Mouse (Mus musculus) megakaryocyte-erythroid progenitor cell, adult 5-6 weeks (primary cell): ENCODE measurements around the gene Adcy9. TPM values are rescaled to one million over a fixed set of nuclear protein-coding genes. Genes with fewer than 3 reads are reported as not detected.

Experiments
- ATAC-seq: replicated peaks from 2 replicates; pipeline ENCODE4 v1.8.0; 2016; ENCODE audit warnings: mild to moderate bottlenecking, inconsistent platforms; ENCODE audit not compliant: severe bottlenecking, poor library complexity, low FRiP score, low TSS enrichment
- total RNA-seq, 2 experiments: library from RNA; stranded (forward) in 1 of 2; stranded (reverse) in 1 of 2; fragments of 200-1000, 215-1000 nt in 1 of 2; fragments of >200 nt in 1 of 2; fragmentation: Nextera tagmentation in 1 of 2; gene quantifications; 2 replicates each; pipeline ENCODE4 v1.2.3; 2014 to 2017

Adcy9 gene
- total RNA-seq, 2 experiments from 2014 or later = 3.3 to 4.7 TPM

GRCm38 (mm10) chr16:4395687-4396341, 24.5 kb downstream of the Adcy9 start:
- ATAC-seq = no peak

GRCm38 (mm10) chr16:4394991-4395590, 25.2 kb downstream of the Adcy9 start:
- no peak for ATAC-seq

- no peak for ATAC-seq
These were observed 36.7 kb downstream of the Adcy9 start for GRCm38 (mm10) chr16:4383473-4384038.

- ATAC-seq = no peak
These were observed 37.9 kb downstream of the Adcy9 start for GRCm38 (mm10) chr16:4382406-4382805.

- ATAC-seq = peak; percentile 57
These were observed 38.8 kb downstream of the Adcy9 start for GRCm38 (mm10) chr16:4381487-4381886.

GRCm38 (mm10) chr16:4378788-4379187, 41.5 kb downstream of the Adcy9 start:
- ATAC-seq = no peak

GRCm38 (mm10) chr16:4377556-4377955, 42.7 kb downstream of the Adcy9 start:
- no peak for ATAC-seq

- no peak for ATAC-seq
These were observed 45.4 kb downstream of the Adcy9 start for GRCm38 (mm10) chr16:4374780-4375380.

- ATAC-seq = no peak
These were observed 46.0 kb downstream of the Adcy9 start for GRCm38 (mm10) chr16:4374270-4374669.

GRCm38 (mm10) chr16:4371039-4371438, 49.3 kb downstream of the Adcy9 start:
- ATAC-seq = no peak; the same call in 1 of the 2 replicates

GRCm38 (mm10) chr16:4370141-4370541, 50.2 kb downstream of the Adcy9 start:
- ATAC-seq = no peak

- no peak for ATAC-seq
These were observed 52.4 kb downstream of the Adcy9 start for GRCm38 (mm10) chr16:4367930-4368329.

- no peak for ATAC-seq
These were observed 53.0 kb downstream of the Adcy9 start for GRCm38 (mm10) chr16:4367291-4367690.

- ATAC-seq = no peak
These were observed 53.6 kb downstream of the Adcy9 start for GRCm38 (mm10) chr16:4366671-4367070.

GRCm38 (mm10) chr16:4363341-4364116, 56.8 kb downstream of the Adcy9 start:
- ATAC-seq = peak; percentile 93

- ATAC-seq = no peak
These were observed 64.8 kb downstream of the Adcy9 start for GRCm38 (mm10) chr16:4355260-4356043.

GRCm38 (mm10) chr16:4342579-4342978, 77.7 kb downstream of the Adcy9 start:
- ATAC-seq = no peak

- no peak for ATAC-seq
These were observed 78.8 kb downstream of the Adcy9 start for GRCm38 (mm10) chr16:4341316-4342062.
